Mouse (Mus musculus) midbrain, embryonic 14.5 days (tissue): ENCODE data around the gene Kctd15. TPM values are rescaled to one million over a fixed set of nuclear protein-coding genes. Genes with fewer than 3 reads are reported as not detected.
A peak's percentile ranks its signal among the peaks of the same experiment; 100 is the strongest.

Experiments used
- ATAC-seq: fragments of 200-750 bp; cut with Nextera tagmentation; 2 replicates; pipeline ENCODE4 v1.8.0; 2017; ENCODE audit warnings: moderate number of reproducible peaks, moderate library complexity; ENCODE audit not compliant: low FRiP score, low TSS enrichment
- DNase-seq: peaks from one replicate; pipeline ENCODE4 v3.0.0-alpha.2; 2015
- H3K27ac ChIP-seq: fragments of 300-500 bp; sonication (generic); replicated peaks from 2 replicates; pipeline ENCODE4 v1.5.1; 2014; ENCODE audit warnings: mild to moderate bottlenecking, low read depth, low read length, moderate library complexity
- H3K27me3 ChIP-seq: fragments of 300-500 bp; sonication (generic); 2 replicates; pipeline ENCODE4 v1.6.1; 2014; ENCODE audit warnings: low read length, control low read depth, mixed read lengths; ENCODE audit not compliant: control insufficient read depth, insufficient read depth
- H3K36me3 ChIP-seq: fragments of 300-500 bp; sonication (generic); 2 replicates; pipeline ENCODE4 v1.6.1; 2014; ENCODE audit warnings: low read length, control low read depth; ENCODE audit not compliant: control insufficient read depth, insufficient read depth
- H3K4me1 ChIP-seq: fragments of 300-500 bp; sonication (generic); 2 replicates; pipeline ENCODE4 v1.6.1; 2014; ENCODE audit warnings: mild to moderate bottlenecking, antibody characterized with exemption, low read length, control low read depth; ENCODE audit not compliant: control insufficient read depth, insufficient read depth
- H3K4me2 ChIP-seq: fragments of 300-500 bp; sonication (generic); 2 replicates; pipeline ENCODE4 v1.6.1; 2014; ENCODE audit warnings: mild to moderate bottlenecking, low read length, moderate library complexity
- H3K4me3 ChIP-seq: fragments of 300-500 bp; sonication (generic); replicated peaks from 2 replicates; pipeline ENCODE4 v1.5.1; 2014; ENCODE audit warnings: low read depth, low read length
- H3K9ac ChIP-seq: fragments of 300-500 bp; sonication (generic); replicated peaks from 2 replicates; pipeline ENCODE4 v1.6.1; 2014; ENCODE audit warnings: mild to moderate bottlenecking, low read length, moderate library complexity
- H3K9me3 ChIP-seq: fragments of 300-500 bp; sonication (generic); 2 replicates; pipeline ENCODE4 v1.6.1; 2016; ENCODE audit warnings: low read length, control low read depth, mixed read lengths; ENCODE audit not compliant: control insufficient read depth
- WGBS: fragments of 180-500 bp; shearing (Covaris S2); extraction: QIAGEN DNeasy Blood & Tissue Kit; methylation state at CpG from one replicate; pipeline ENCODE4 v1.1.7; 2014; 5-methylcytosine and 5-hydroxymethylcytosine counted together
- polyA plus RNA-seq: library from polyadenylated mRNA; unstranded; fragments of >200 nt; fragmentation: Nextera tagmentation; extraction: Ambion mirVana; gene quantifications from 2 replicates; pipeline ENCODE4 v1.2.1, GENCODE M21; 2014

Gene Kctd15
- polyA plus RNA-seq, 1 experiment from 2014 or later: 17.5 TPM

- Histone ChIP-seq H3K36me3 (no peaks in the 10 kb centered on the region), H3K9ac (no peak overlapping the region; the same call in 1 of the 2 replicates), H3K4me1 (peaks cover 13% of the 10 kb centered on the region), H3K27ac (peak overlapping the region; percentile 41; the same call in 1 of the 2 replicates), H3K4me2 (peak overlapping the region; percentile 55), H3K9me3 (no peaks in the 10 kb centered on the region), H3K4me3 (peak overlapping the region; percentile 28), H3K27me3 (no peaks in the 10 kb centered on the region)
- ATAC-seq (peak; percentile 71), DNase-seq (peak; percentile 69)
- WGBS: 3% methylated on average over 34 of the region's 34 CpGs
Observed at GRCm38 (mm10) chr7:34630211-34631085, 26.1 kb downstream of the Kctd15 start.

DNA sequence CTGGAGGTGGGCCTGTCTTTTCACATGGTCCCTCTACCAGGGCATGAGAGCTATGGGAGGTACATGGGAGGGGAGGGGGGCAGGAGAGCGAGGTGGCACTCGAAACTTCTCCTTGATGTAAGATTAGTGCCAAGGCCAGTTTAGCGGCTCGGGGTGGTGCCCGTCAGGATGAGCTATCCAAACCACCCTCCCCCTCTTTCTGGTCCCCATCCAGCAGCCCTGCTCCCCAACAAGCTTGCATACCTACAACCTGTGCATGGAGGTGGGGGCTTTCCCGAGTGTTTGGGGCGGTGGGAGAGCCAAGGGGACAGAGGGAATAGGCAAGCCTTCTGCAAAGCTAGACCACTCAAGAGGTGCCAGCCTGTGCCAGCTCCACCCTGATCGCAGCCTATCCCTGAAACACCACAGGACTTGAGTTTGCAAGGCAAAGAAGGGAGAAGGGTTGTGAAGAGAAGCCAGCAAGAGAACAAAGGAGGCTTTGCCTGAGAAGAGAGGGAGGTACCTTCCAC lies 26.8 kb downstream of the Kctd15 start:
- peak overlapping the region; percentile 41; the same call in 1 of the 2 replicates for H3K27ac ChIP-seq
- ATAC-seq: 0 out of 2 replicates have a peak, but pooled peaks have one; percentile 2
- DNase-seq: peak; percentile 49
- WGBS: 42% methylated on average over 8 of the region's 8 CpGs
- peaks cover 13% of the 10 kb centered on the region for H3K4me1 ChIP-seq
- H3K4me3 ChIP-seq: peak overlapping the region; percentile 28
- H3K4me2 ChIP-seq: peak overlapping the region; percentile 55
- no peak overlapping the region; the same call in 1 of the 2 replicates for H3K9ac ChIP-seq
- no peaks in the 10 kb centered on the region for H3K36me3 ChIP-seq
- H3K9me3 ChIP-seq: no peaks in the 10 kb centered on the region
- H3K27me3 ChIP-seq: no peaks in the 10 kb centered on the region

GRCm38 (mm10) chr7:34620411-34620810 lies 36.1 kb downstream of the Kctd15 start:
- Histone ChIP-seq H3K36me3 (no peaks in the 10 kb centered on the region), H3K4me2 (no peak overlapping the region), H3K9ac (no peak overlapping the region), H3K27ac (no peak overlapping the region), H3K4me3 (no peak overlapping the region), H3K4me1 (no peaks in the 10 kb centered on the region), H3K9me3 (no peaks in the 10 kb centered on the region), H3K27me3 (no peaks in the 10 kb centered on the region)
- DNase-seq (no peak), ATAC-seq (no peak)
- 39% methylated on average over 2 of the region's 2 CpGs for WGBS

DNA sequence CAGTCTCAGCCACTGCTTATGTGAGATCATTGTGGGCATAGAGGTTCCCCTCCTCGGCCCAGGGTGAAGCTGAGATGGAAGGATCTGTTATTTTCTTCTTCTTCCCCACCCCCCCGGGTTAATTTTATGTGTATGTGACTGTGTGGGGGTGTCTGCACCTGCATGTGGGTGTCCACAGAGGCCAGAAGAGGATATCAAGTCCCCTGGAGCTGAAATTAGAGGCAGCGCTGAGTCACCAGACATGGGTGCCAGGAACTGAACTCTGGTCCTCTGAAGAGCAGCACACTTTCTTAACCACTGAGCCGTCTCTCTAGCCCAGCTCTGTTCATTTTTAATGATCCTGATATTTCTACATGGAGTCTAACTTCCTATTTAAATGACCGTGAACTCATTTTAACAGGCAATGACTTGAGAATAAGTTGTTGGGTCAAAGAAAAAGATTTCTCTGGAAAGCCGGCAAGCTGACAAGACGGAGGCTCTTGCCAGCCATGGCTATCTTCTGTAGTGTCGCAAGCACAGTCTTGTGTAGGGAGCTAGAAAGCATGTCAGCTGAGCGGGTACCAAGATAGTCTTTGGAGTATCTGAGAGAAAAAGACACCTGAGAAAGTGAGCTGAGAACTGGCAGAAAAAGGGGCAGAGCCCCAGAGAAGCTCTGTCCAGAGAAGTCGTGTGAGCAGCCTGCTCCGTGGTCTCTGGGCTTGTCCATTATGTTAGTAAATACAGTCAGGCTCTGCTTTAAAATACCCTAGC lies 38.2 kb downstream of the Kctd15 start:
- no peaks in the 10 kb centered on the region for H3K4me1 ChIP-seq
- no peaks in the 10 kb centered on the region for H3K9me3 ChIP-seq
- no peak overlapping the region for H3K27ac ChIP-seq
- no peak overlapping the region for H3K9ac ChIP-seq
- no peaks in the 10 kb centered on the region for H3K36me3 ChIP-seq
- H3K27me3 ChIP-seq: no peaks in the 10 kb centered on the region
- DNase-seq (no peak), ATAC-seq (no peak)
- 85% methylated on average over 11 of the region's 11 CpGs for WGBS
- no peak overlapping the region for H3K4me3 ChIP-seq
- no peak overlapping the region for H3K4me2 ChIP-seq

DNA sequence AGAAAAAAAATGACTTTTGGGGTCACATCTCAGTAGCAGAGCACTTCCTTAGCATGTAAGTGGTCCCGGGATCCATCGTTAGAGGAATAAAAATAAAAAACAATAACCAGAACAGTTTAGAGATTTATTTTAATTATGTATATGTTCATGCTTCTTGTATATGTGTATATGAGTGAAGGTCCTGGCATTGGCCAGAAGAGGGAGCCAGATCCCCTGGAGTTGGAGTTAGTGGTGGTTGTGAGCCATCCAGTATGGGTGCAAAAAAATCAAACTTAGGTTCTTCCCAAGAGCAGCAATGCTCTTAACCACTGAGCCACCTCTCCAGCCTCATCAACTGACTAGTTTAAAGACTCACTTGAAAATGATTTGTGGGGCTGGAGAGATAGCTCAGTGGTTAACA lies 40.3 kb downstream of the Kctd15 start:
- Histone ChIP-seq H3K36me3 (no peaks in the 10 kb centered on the region), H3K27me3 (no peaks in the 10 kb centered on the region), H3K4me3 (no peak overlapping the region), H3K27ac (no peak overlapping the region), H3K9ac (no peak overlapping the region), H3K4me2 (no peak overlapping the region), H3K9me3 (no peaks in the 10 kb centered on the region), H3K4me1 (no peaks in the 10 kb centered on the region)
- DNase-seq (no peak), ATAC-seq (no peak)
- WGBS: 95% methylated on average over 2 of the region's 2 CpGs

- Histone ChIP-seq H3K27me3 (no peaks in the 10 kb centered on the region), H3K9me3 (no peaks in the 10 kb centered on the region), H3K4me1 (peaks cover 19% of the 10 kb centered on the region), H3K9ac (no peak overlapping the region), H3K4me3 (no peak overlapping the region), H3K27ac (no peak overlapping the region), H3K4me2 (no peak overlapping the region), H3K36me3 (no peaks in the 10 kb centered on the region)
- no peak for DNase-seq
- no peak for ATAC-seq
- WGBS: 67% methylated on average over 6 of the region's 6 CpGs
Observed at GRCm38 (mm10) chr7:34610445-34610844, 46.1 kb downstream of the Kctd15 start.

DNA sequence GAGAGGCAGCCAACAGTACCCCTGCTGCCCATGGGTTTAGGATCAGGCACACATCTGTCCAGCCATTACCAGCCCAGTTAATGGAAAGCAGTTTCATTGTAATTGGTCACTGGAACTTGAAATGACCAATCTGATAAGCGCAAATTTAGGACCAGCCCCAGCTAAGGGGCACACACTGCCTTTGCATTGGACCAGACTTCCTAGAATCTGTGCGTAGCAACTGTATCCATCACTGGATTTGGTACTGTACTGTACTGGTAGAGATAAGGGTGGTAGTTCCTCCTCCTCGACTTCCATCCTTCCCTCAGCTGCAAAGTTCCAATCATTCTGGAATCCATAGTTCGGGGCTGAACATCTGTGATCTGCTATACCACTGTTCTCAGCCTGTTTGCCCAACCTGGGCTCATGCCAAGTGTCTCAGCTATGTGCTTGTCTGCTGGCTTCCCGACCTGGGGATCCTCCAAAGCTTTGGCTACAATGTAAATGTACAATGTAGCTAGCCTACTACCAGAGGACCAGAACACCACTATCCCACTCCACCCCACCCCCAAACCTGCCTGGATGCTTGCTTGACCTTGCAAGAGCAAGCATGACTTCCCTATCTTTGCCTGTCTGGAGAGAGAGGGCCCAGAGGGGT lies 49.1 kb downstream of the Kctd15 start:
- H3K4me3 ChIP-seq: no peak overlapping the region
- no peaks in the 10 kb centered on the region for H3K9me3 ChIP-seq
- H3K4me1 ChIP-seq: peaks cover 22% of the 10 kb centered on the region
- no peaks in the 10 kb centered on the region for H3K36me3 ChIP-seq
- no peak overlapping the region for H3K4me2 ChIP-seq
- 76% methylated on average over 5 of the region's 5 CpGs for WGBS
- DNase-seq (no peak), ATAC-seq (no peak)
- H3K27ac ChIP-seq: peak overlapping the region; percentile 81
- no peaks in the 10 kb centered on the region for H3K27me3 ChIP-seq
- no peak overlapping the region for H3K9ac ChIP-seq

GRCm38 (mm10) chr7:34606729-34607128 lies 49.8 kb downstream of the Kctd15 start:
- WGBS: 9% methylated on average over 11 of the region's 11 CpGs
- H3K36me3 ChIP-seq: no peaks in the 10 kb centered on the region
- DNase-seq (peak; percentile 75), ATAC-seq (peak; percentile 57; the same call in 1 of the 2 replicates)
- peaks cover 22% of the 10 kb centered on the region for H3K4me1 ChIP-seq
- no peaks in the 10 kb centered on the region for H3K27me3 ChIP-seq
- peak overlapping the region; percentile 43 for H3K4me2 ChIP-seq
- H3K9ac ChIP-seq: no peak overlapping the region; the same call in 1 of the 2 replicates
- H3K4me3 ChIP-seq: no peak overlapping the region
- peak overlapping the region; percentile 81 for H3K27ac ChIP-seq
- no peaks in the 10 kb centered on the region for H3K9me3 ChIP-seq
